Mouse (Mus musculus) ES-Bruce4 (cell line): ENCODE measurements around the gene Ghrh. TPM values are rescaled to one million over a fixed set of nuclear protein-coding genes. Genes with fewer than 3 reads are reported as not detected.

Experiments
- H3K27ac ChIP-seq: 2 replicates; pipeline ENCODE4 v1.5.1; 2012; ENCODE audit warnings: low read length, inconsistent platforms; ENCODE audit not compliant: insufficient read depth
- H3K27me3 ChIP-seq: 2 replicates; pipeline ENCODE4 v1.6.1; 2012; ENCODE audit warnings: mild to moderate bottlenecking, low read length, inconsistent platforms; ENCODE audit not compliant: control insufficient read depth, poor library complexity, insufficient read depth, severe bottlenecking
- H3K36me3 ChIP-seq: 2 replicates; pipeline ENCODE4 v1.6.1; 2012; ENCODE audit warnings: inconsistent platforms, mild to moderate bottlenecking, low read length, moderate library complexity; ENCODE audit not compliant: control insufficient read depth, poor library complexity, insufficient read depth, severe bottlenecking
- H3K4me1 ChIP-seq: one replicate; pipeline ENCODE4 v1.8.1; 2011; ENCODE audit warnings: low read length; ENCODE audit not compliant: control insufficient read depth, insufficient read depth
- H3K4me3 ChIP-seq: 2 replicates; pipeline ENCODE4 v1.5.1; 2011; ENCODE audit warnings: low read depth, mild to moderate bottlenecking, low read length
- H3K9ac ChIP-seq: 2 replicates; pipeline ENCODE4 v1.6.1; 2012; ENCODE audit warnings: low read depth, mild to moderate bottlenecking, inconsistent platforms; ENCODE audit not compliant: poor library complexity, severe bottlenecking
- H3K9me3 ChIP-seq: replicated peaks from 2 replicates; pipeline ENCODE4 v1.6.1; 2012; ENCODE audit warnings: mild to moderate bottlenecking, low read length, inconsistent platforms; ENCODE audit not compliant: control insufficient read depth, poor library complexity, insufficient read depth, severe bottlenecking
- CTCF ChIP-seq: IDR thresholded peaks from one replicate; pipeline ENCODE4 v1.8.1; 2011; ENCODE audit warnings: low read depth, low read length
- EP300 ChIP-seq: IDR thresholded peaks from 2 replicates; pipeline ENCODE4 v1.6.1; 2011; ENCODE audit warnings: low read depth, low read length; ENCODE audit not compliant: insufficient read depth
- POLR2A ChIP-seq: IDR thresholded peaks from one replicate; pipeline ENCODE4 v1.8.1; 2011; ENCODE audit warnings: low read length; ENCODE audit not compliant: insufficient read depth
- polyA plus RNA-seq: library from polyadenylated mRNA; stranded (reverse); fragments of >200 nt; gene quantifications from 2 replicates; pipeline ENCODE4 v1.2.4, GENCODE M21; 2011; ENCODE audit warnings: low read depth; ENCODE audit not compliant: missing spikeins, insufficient read depth, insufficient read length

The Ghrh gene
- polyA plus RNA-seq, 1 experiment = not detected

- TF ChIP-seq POLR2A (no peak), EP300 (no peak), CTCF (no peak)
- no peaks in the 10 kb centered on the region for H3K4me1 ChIP-seq
- no peaks in the 10 kb centered on the region for H3K27me3 ChIP-seq
- H3K4me3 ChIP-seq = no peak overlapping the region
- no peak overlapping the region for H3K9ac ChIP-seq
- no peaks in the 10 kb centered on the region for H3K9me3 ChIP-seq
- H3K36me3 ChIP-seq = peaks cover 51% of the 10 kb centered on the region
- no peak overlapping the region for H3K27ac ChIP-seq
Observed at GRCm38 (mm10) chr2:157308273-157308917, 38.9 kb downstream of the Ghrh start.

DNA sequence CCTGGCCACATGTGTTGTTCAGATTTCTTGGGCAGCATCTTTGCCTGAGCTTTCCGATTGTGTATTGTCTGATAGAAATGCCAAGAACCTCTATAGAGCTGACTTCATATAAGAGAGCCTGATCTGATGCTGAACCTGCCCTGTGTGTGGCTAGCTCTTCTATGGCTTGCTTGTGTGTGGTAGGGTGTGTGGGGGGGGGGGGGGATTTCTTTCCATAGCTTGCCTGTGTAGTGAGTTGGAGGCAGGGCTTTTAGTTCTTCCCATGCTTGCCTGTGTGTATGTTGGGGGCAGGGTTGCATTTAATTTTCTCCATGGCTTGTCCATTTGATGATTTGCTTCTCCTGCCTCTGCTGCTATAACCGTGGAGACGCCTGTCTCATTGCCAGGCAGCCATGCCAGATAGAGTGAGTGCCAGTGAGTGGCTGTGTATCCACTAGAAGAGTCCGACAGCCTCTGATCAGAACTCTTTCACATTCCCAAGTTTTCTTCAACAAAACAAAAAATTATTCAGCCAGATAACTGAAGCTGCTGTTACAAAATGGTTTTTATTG is 39.5 kb downstream of the Ghrh start:
- H3K9ac ChIP-seq = no peak overlapping the region
- H3K36me3 ChIP-seq = peaks cover 53% of the 10 kb centered on the region
- H3K27me3 ChIP-seq = no peaks in the 10 kb centered on the region
- H3K4me3 ChIP-seq = no peak overlapping the region
- no peak overlapping the region for H3K27ac ChIP-seq
- TF ChIP-seq POLR2A (no peak), EP300 (no peak), CTCF (no peak)
- no peaks in the 10 kb centered on the region for H3K4me1 ChIP-seq
- H3K9me3 ChIP-seq = no peaks in the 10 kb centered on the region

- Histone ChIP-seq H3K36me3 (peaks cover 52% of the 10 kb centered on the region), H3K4me1 (no peaks in the 10 kb centered on the region), H3K9me3 (no peaks in the 10 kb centered on the region), H3K9ac (no peak overlapping the region), H3K27ac (no peak overlapping the region), H3K27me3 (no peaks in the 10 kb centered on the region), H3K4me3 (no peak overlapping the region)
- TF ChIP-seq CTCF (no peak), EP300 (no peak), POLR2A (no peak)
Observed at GRCm38 (mm10) chr2:157306091-157307032, 40.9 kb downstream of the Ghrh start.

DNA sequence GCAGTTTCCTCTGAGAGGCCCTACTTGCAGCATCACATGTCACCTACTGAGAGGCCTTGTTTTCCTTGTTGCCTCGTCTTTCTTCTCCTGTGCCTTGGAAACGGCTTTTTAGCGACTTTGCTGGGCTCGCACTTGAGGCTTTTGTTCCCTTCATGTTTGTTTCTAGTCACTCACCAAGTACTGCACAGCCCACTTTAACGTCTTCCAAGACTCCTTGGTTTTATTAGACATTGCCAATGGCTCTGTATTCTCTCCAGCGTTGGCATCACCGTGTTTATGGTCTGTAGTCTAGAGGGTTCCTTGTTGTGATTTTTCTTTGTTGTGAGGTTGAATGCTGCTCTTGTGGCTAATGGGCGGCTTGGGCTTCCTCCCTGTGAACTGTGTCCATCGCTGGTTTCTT is 44.2 kb downstream of the Ghrh start:
- H3K4me3 ChIP-seq = no peak overlapping the region
- H3K4me1 ChIP-seq = no peaks in the 10 kb centered on the region
- no peaks in the 10 kb centered on the region for H3K27me3 ChIP-seq
- TF ChIP-seq POLR2A = no peak
- TF ChIP-seq CTCF = no peak
- TF ChIP-seq EP300 = no peak
- no peaks in the 10 kb centered on the region for H3K9me3 ChIP-seq
- peaks cover 59% of the 10 kb centered on the region for H3K36me3 ChIP-seq
- H3K9ac ChIP-seq = no peak overlapping the region
- H3K27ac ChIP-seq = no peak overlapping the region

DNA sequence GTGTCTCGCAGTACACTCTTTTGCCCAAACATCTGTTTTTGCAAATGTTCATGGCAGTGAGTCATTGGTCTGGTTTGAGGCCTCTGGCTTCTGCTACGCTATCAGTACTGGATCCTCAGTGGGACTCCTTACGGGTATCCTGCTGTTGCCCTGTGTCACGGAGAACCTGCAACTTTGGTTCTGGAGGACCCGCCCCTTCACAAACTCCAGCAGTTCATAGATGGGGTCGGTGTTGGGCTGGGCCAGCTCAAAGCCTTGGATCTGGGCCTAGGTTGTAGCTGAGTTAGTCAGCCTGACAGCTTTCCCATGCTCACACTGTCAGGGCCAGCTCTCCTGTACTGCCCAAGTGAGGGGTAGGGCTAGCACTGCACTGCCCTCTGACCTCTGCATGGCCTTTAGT is 47.3 kb downstream of the Ghrh start:
- H3K27ac ChIP-seq = no peak overlapping the region
- no peaks in the 10 kb centered on the region for H3K4me1 ChIP-seq
- no peak for TF ChIP-seq POLR2A
- no peak for TF ChIP-seq CTCF
- no peak for TF ChIP-seq EP300
- H3K36me3 ChIP-seq = peaks cover 75% of the 10 kb centered on the region
- H3K27me3 ChIP-seq = no peaks in the 10 kb centered on the region
- no peaks in the 10 kb centered on the region for H3K9me3 ChIP-seq
- H3K9ac ChIP-seq = no peak overlapping the region
- no peak overlapping the region for H3K4me3 ChIP-seq
